Mouse (Mus musculus) frontal cortex, postnatal 10 days (tissue): ENCODE measurements around the gene Mta3.
A peak's percentile ranks its signal among the peaks of the same experiment; 100 is the strongest.
"Not testable (repeated sequence)": the region's sequence is repeated elsewhere in the genome, so short reads cannot be mapped to it uniquely, and the experiment has no call there.

Source experiments
- DNase-seq, 2 experiments: peaks; one replicate each; pipeline ENCODE4 v3.0.0; 2022; ENCODE audit warnings: low spot score in 2 of 2, mixed read lengths in 1 of 2

Mta3 gene

GRCm38 (mm10) chr17:83708891-83709290 lies 2.9 kb downstream of the Mta3 start:
- no peak for DNase-seq

DNA sequence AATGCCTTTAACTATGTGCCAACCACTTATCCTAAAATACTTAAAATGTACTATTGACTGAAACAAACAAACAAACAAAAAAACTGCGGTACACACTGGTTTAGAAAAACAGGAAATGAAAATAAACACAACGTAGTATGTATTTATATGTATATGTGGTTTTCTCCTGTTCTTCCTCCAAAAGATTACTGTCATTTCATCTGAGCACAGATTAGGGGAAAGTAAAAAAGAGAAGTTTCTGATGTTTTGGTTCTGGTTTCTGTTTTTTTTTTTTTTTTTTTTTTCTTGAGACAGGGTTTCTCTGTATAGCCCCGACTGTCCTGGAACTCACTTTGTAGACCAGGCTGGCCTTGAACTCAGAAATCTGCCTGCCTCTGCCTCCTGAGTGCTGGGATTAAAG lies 3.6 kb downstream of the Mta3 start:
- DNase-seq = not testable (repeated sequence)

GRCm38 (mm10) chr17:83710639-83711038 lies 4.7 kb downstream of the Mta3 start:
- DNase-seq = no peak

GRCm38 (mm10) chr17:83712341-83712740 lies 6.4 kb downstream of the Mta3 start:
- DNase-seq = no peak

DNA sequence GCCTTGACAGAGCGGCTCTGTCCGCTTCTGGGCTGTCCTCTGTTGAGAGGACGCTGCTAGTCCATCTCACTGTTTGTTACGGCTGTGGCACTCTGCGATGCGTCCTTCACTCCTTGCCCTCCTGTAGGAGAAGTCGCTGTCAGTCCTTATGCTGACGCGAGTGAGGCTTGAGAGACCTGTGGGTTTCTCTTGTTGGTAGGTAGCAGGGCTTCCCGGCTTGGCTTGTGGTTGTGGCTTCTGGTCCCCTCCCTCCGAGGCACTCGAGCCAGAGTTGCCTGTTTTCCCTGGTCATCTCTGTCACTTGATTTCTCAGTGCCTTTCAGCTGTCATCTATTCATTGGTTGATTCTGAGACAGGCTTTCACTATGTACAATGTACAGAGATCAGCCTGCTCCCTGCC lies 14.5 kb downstream of the Mta3 start:
- DNase-seq = no peak

DNA sequence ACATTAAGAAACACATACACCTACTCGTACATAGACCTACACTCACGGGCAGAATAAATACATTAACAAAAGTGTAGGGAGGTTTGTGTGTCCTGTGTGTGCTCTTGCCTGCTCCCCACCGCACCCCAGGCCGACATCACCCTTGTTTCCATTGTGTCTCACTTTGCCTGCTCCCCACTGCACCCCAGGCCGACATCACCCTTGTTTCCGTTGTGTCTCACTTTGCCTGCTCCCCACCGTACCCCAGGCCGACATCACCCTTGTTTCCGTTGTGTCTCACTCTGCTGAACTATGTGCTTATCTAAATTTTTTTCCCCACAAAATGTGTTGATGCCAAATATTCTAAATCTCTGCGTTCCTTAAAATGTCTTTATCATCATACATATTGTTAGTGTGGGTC lies 15.2 kb downstream of the Mta3 start:
- DNase-seq = no peak

DNA sequence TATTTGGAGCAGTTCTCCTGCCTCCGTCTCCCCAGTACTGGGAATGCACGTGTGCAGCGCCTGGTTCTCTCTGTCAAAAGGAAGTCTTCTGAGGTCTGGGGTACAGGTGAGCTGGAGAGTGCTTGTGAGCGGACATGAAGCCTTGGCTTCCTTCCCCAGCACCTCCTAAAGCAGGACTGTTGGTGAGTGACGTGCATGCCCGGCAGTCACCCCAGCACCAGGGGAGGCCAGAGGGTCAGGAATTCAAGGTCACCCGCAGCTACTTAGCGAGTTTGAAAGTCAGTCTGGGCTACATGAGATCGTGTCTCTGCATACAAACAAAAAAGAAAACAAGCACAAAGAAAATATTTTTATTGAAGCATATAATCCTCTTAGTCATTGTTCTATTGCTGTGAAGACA lies 17.1 kb downstream of the Mta3 start:
- DNase-seq = no peak

- no peak for DNase-seq
Observed at GRCm38 (mm10) chr17:83726496-83726895, 20.5 kb downstream of the Mta3 start.

- DNase-seq = no peak
Observed at GRCm38 (mm10) chr17:83727707-83728106, 21.7 kb downstream of the Mta3 start.

GRCm38 (mm10) chr17:83729029-83729428 lies 23.1 kb downstream of the Mta3 start:
- DNase-seq = no peak

DNA sequence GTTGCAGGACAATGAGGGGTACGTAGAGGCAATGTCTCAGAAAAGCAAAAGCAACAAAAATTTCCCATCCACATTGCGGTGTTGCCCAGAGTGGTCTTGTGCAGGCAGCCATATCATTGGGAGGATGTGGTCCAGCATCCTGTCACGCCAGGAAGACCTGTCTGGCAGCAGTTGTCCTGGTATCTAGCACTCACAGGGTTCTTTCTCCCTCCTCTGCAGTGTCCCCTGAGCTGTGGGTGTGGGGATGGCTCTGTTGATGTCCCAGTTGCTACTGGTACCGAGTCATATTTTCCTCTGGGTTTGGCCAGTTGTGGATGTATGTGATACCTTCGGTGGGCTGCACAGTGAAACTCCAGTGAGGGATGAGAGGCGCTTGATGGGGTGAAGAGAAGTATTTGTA lies 24.2 kb downstream of the Mta3 start:
- DNase-seq = no peak

GRCm38 (mm10) chr17:83732166-83732629 lies 26.2 kb downstream of the Mta3 start:
- DNase-seq = peak in 1 of 2 experiments; percentile 21

DNA sequence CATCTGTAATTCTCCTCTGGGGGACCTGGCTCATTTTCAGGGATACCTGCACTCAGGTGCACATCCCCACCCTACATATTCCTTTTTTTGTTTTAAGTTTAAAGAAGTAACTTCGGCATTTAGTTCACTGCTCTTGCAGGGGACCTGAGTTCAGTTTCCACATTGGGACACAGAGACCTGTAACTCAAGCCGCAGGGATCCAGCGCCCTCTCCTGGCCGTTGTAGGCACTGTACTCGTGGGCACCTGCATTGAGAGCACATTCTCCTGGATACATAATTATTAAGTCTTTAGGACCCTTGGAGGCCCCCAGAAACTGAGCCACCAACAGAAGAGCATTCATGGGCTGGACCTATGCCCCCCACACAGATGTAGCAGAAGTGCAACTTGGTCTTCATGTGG lies 26.8 kb downstream of the Mta3 start:
- DNase-seq = no peak

- DNase-seq = no peak
Observed at GRCm38 (mm10) chr17:83736701-83737100, 30.7 kb downstream of the Mta3 start.

DNA sequence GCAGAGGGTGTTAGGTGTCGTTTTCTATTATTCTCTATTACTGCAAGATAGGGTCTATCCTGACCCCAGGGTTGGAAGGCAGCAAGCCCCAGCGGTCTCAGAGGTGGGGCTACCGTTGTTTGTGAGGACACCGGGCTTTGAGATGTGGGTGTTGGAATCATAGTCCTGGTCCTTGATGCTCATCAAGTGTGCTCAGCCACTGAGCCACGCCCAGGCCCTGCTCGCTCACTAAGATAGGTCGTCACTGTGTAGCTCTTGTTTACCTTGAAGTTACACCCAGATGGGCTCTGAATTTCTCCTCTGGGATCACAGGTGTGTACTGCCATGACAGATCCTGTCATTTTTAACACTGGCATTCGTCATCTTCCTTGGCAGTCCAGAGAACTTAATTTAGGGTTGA lies 31.8 kb downstream of the Mta3 start:
- no peak for DNase-seq

- no peak for DNase-seq
Observed at GRCm38 (mm10) chr17:83740135-83740676, 34.2 kb downstream of the Mta3 start.

- no peak for DNase-seq
Observed at GRCm38 (mm10) chr17:83741243-83741642, 35.3 kb downstream of the Mta3 start.

GRCm38 (mm10) chr17:83744231-83744824 lies 38.4 kb downstream of the Mta3 start:
- no peak for DNase-seq

GRCm38 (mm10) chr17:83747405-83748160 lies 41.6 kb downstream of the Mta3 start:
- DNase-seq = no peak

- DNase-seq = no peak
Observed at GRCm38 (mm10) chr17:83750216-83750950, 44.4 kb downstream of the Mta3 start.

- no peak for DNase-seq
Observed at GRCm38 (mm10) chr17:83753112-83753899, 47.3 kb downstream of the Mta3 start.

DNA sequence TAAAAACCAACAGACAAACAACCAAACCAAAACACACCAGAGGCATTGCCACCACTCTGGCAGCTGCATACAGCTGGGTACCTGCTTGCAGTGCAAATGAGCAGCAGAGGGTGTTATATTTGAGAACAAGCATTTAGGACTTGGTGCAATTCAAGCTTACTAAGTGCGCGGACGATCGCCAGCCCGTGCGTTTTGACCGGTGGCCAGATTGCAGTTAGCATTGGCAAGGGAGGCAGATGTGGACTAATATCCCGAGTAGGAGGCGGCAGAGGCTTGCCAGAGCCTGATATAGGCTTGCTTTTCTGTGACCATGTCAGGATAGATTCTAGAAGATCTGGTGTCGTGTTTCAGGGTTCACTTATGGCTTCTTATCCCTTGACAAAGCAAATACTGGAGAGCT lies 52.1 kb downstream of the Mta3 start:
- no peak for DNase-seq
